13 mouse cellular contexts compared by ENCODE assay signal in the genomic region with DNA sequence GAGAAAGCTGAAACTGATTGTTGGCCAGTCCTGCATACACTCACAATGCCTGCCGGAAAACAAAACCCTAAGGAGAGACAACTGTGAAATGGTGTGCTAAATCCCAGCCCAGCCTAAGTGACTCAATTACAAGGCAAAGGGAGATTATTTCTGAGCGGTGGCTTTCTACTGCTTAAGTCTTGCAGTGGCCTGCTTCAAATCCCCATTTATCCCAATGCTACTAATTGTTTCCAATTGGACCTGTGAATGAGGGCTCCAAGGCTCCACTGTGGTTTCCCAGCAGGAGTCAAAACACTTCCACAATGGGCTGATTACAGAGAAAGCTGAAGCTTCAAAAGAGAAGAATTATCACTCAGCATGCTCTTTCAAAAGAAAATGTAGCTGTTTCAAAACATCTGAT.
DNase-seq lines count a peak whose midpoint lies in the region; ATAC-seq and TF ChIP-seq lines count a peak whose summit lies in the region.
"Had no signal": no experiment of that assay in that cellular context is flagged by ENCODE, and none has a peak within 500 bp of the region (broad histone marks: within the 10 kb centered on the region; RNA-seq: fewer than 3 reads in every experiment).

No protein-coding gene starts in this region.

- DNase-seq in heart, adult 11 months = peak; percentile 58
- DNase-seq in heart, adult 18-20 months = no peak
- DNase-seq in midbrain, embryonic 11.5 days (ENCODE audit: low spot score, missing footprints) = no peak
- peak; percentile 57 for DNase-seq in embryonic facial prominence, embryonic 14.5 days (ENCODE audit: low spot score)
- no peak for DNase-seq in B cell, adult 2 months
- DNase-seq in cerebellum, postnatal 14 days = no peak
- DNase-seq: cerebellum, adult 2 months; gastrocnemius, postnatal 25 days; kidney, adult 9 months; lung, postnatal 4 days had no signal

- H3K4me3 ChIP-seq in midbrain, embryonic 11.5 days (ENCODE audit: low read depth, low read length) = no peak overlapping the region
- no peak overlapping the region for H3K4me3 ChIP-seq in midbrain, embryonic 16.5 days (ENCODE audit: low read depth, low read length)
- no peak overlapping the region for H3K4me3 ChIP-seq in embryonic facial prominence, embryonic 14.5 days (ENCODE audit: low read depth, low read length)
- H3K4me3 ChIP-seq in olfactory bulb, adult 2 months (ENCODE audit: insufficient read depth, low read depth, low read length) = no peak overlapping the region; the same call in 1 of the 2 replicates
- H3K4me3 ChIP-seq: limb, embryonic 13.5 days had no signal

- no peak for TF ChIP-seq POLR2A in olfactory bulb, adult 2 months (IDR thresholded peaks at IDR 0.05; ENCODE audit: insufficient read depth, low read depth, low read length)

- H3K9ac ChIP-seq in midbrain, embryonic 11.5 days (ENCODE audit: low read length) = no peak overlapping the region
- H3K9ac ChIP-seq in midbrain, embryonic 16.5 days (ENCODE audit: low read depth, low read length) = no peak overlapping the region
- H3K9ac ChIP-seq in embryonic facial prominence, embryonic 14.5 days (ENCODE audit: low read depth, low read length) = no peak overlapping the region
- H3K9ac ChIP-seq: limb, embryonic 13.5 days had no signal

- 10% methylated on average over 2 of the region's 2 CpGs for WGBS in midbrain, embryonic 11.5 days
- 10% methylated on average over 2 of the region's 2 CpGs for WGBS in midbrain, embryonic 16.5 days
- WGBS in embryonic facial prominence, embryonic 14.5 days = 39% methylated on average over 2 of the region's 2 CpGs
- WGBS in olfactory bulb, adult 2 months = 14% methylated on average over 2 of the region's 2 CpGs

- TF ChIP-seq CTCF in olfactory bulb, adult 2 months (IDR thresholded peaks at IDR 0.05; ENCODE audit: insufficient read depth, low read depth, low read length) = no peak

- H3K9me3 ChIP-seq in midbrain, embryonic 11.5 days (ENCODE audit: control insufficient read depth, low read length) = no peaks in the 10 kb centered on the region
- no peaks in the 10 kb centered on the region for H3K9me3 ChIP-seq in midbrain, embryonic 16.5 days (replicated peaks; ENCODE audit: control insufficient read depth, low read length, poor library complexity, severe bottlenecking)
- no peaks in the 10 kb centered on the region for H3K9me3 ChIP-seq in embryonic facial prominence, embryonic 14.5 days (ENCODE audit: control insufficient read depth, low read length)
- H3K9me3 ChIP-seq: limb, embryonic 13.5 days had no signal

- H3K36me3 ChIP-seq in midbrain, embryonic 11.5 days (ENCODE audit: control insufficient read depth, insufficient read depth, low read length) = no peaks in the 10 kb centered on the region
- no peaks in the 10 kb centered on the region for H3K36me3 ChIP-seq in midbrain, embryonic 16.5 days (ENCODE audit: control insufficient read depth, insufficient read depth, low read length)
- H3K36me3 ChIP-seq in embryonic facial prominence, embryonic 14.5 days (ENCODE audit: control insufficient read depth, insufficient read depth, low read length) = peaks cover 8% of the 10 kb centered on the region; the same call in 1 of the 2 replicates

- ATAC-seq in midbrain, embryonic 11.5 days (ENCODE audit: low FRiP score) = 0 out of 2 replicates have a peak, but pooled peaks have one; percentile 30
- ATAC-seq in midbrain, embryonic 16.5 days = no peak
- ATAC-seq in embryonic facial prominence, embryonic 14.5 days (ENCODE audit: low read depth) = peak; percentile 60; the same call in 1 of the 2 replicates

- peaks cover 11% of the 10 kb centered on the region; the same call in 1 of the 2 replicates for H3K4me1 ChIP-seq in midbrain, embryonic 11.5 days (ENCODE audit: control insufficient read depth, insufficient read depth, low read length)
- peaks cover 7% of the 10 kb centered on the region; the same call in 1 of the 2 replicates for H3K4me1 ChIP-seq in midbrain, embryonic 16.5 days (ENCODE audit: control insufficient read depth, insufficient read depth, low read length)
- peaks cover 2% of the 10 kb centered on the region; the same call in 1 of the 2 replicates for H3K4me1 ChIP-seq in embryonic facial prominence, embryonic 14.5 days (ENCODE audit: control insufficient read depth, insufficient read depth, low read length)
- H3K4me1 ChIP-seq in olfactory bulb, adult 2 months (ENCODE audit: control insufficient read depth, insufficient read depth, low read length) = peaks cover 7% of the 10 kb centered on the region; the same call in 1 of the 2 replicates
- H3K4me1 ChIP-seq: limb, embryonic 13.5 days had no signal

- no peak overlapping the region for H3K4me2 ChIP-seq in midbrain, embryonic 11.5 days
- H3K4me2 ChIP-seq in midbrain, embryonic 16.5 days (ENCODE audit: low read length) = no peak overlapping the region
- H3K4me2 ChIP-seq in embryonic facial prominence, embryonic 14.5 days (ENCODE audit: low read depth, low read length) = no peak overlapping the region
- H3K4me2 ChIP-seq: limb, embryonic 13.5 days had no signal

- H3K27me3 ChIP-seq in midbrain, embryonic 11.5 days (ENCODE audit: control insufficient read depth, insufficient read depth, low read length) = peaks cover 2% of the 10 kb centered on the region; the same call in 1 of the 2 replicates
- no peaks in the 10 kb centered on the region for H3K27me3 ChIP-seq in midbrain, embryonic 16.5 days (ENCODE audit: control insufficient read depth, insufficient read depth, low read depth, low read length)
- no peaks in the 10 kb centered on the region for H3K27me3 ChIP-seq in embryonic facial prominence, embryonic 14.5 days (replicated peaks; ENCODE audit: control insufficient read depth, insufficient read depth, low read length)
- H3K27me3 ChIP-seq: limb, embryonic 13.5 days had no signal

- H3K27ac ChIP-seq in midbrain, embryonic 11.5 days (ENCODE audit: low read depth, low read length) = no peak overlapping the region
- no peak overlapping the region for H3K27ac ChIP-seq in midbrain, embryonic 16.5 days (ENCODE audit: low read length)
- no peak overlapping the region for H3K27ac ChIP-seq in embryonic facial prominence, embryonic 14.5 days (replicated peaks; ENCODE audit: low read depth, low read length)
- H3K27ac ChIP-seq in olfactory bulb, adult 2 months (ENCODE audit: insufficient read depth, low read depth, low read length) = 0 out of 2 replicates have a peak overlapping the region, but pooled peaks have one; percentile 45
- H3K27ac ChIP-seq: limb, embryonic 13.5 days had no signal

Comparison
In these comparisons a context has a peak if more than half of its experiments do, and no peak if none do; other contexts are left out.
1. DNase-seq: peak in heart, adult 11 months (single experiment) and embryonic facial prominence, embryonic 14.5 days (single experiment); none in heart, adult 18-20 months (0 of 2), midbrain, embryonic 11.5 days (single experiment), B cell, adult 2 months (0 of 2) and cerebellum, postnatal 14 days (0 of 2).